Mouse (Mus musculus): ENCODE measurements around the gene Gba. TPM values are rescaled to one million over a fixed set of nuclear protein-coding genes. Genes with fewer than 3 reads are reported as not detected.

The Gba gene
- total RNA-seq, 2 experiments from 2014 or later, result 19.7 to 21.8 TPM

GRCm38 (mm10) chr3:89183058-89183958 lies 19.4 kb upstream of the Gba start, which contains the start of gene Fam189b:
Gene Fam189b (plus strand): TSS chr3:89183143.
- peak; percentile 85 for DNase-seq

DNA sequence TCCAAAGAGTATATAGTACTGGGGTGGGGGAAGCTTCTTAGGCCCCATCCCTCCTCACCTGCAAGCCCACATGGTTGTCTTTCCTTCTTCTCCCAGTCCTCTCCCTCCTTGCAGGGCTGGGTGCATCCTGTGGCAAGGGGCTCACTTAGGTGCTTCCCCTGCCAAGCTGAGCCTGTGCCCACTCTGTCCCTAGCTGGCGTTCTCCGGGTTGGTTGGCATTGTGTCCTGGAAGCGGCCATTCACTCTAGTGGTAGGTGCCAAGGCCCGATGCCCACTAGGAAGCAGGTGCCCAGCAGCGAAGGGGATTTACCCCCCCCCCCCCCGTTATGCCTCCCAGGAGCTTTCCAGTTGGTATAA lies 18.8 kb upstream of the Gba start:
- DNase-seq, result no peak

- DNase-seq, result no peak
Observed at GRCm38 (mm10) chr3:89187197-89187596, 15.5 kb upstream of the Gba start.

DNA sequence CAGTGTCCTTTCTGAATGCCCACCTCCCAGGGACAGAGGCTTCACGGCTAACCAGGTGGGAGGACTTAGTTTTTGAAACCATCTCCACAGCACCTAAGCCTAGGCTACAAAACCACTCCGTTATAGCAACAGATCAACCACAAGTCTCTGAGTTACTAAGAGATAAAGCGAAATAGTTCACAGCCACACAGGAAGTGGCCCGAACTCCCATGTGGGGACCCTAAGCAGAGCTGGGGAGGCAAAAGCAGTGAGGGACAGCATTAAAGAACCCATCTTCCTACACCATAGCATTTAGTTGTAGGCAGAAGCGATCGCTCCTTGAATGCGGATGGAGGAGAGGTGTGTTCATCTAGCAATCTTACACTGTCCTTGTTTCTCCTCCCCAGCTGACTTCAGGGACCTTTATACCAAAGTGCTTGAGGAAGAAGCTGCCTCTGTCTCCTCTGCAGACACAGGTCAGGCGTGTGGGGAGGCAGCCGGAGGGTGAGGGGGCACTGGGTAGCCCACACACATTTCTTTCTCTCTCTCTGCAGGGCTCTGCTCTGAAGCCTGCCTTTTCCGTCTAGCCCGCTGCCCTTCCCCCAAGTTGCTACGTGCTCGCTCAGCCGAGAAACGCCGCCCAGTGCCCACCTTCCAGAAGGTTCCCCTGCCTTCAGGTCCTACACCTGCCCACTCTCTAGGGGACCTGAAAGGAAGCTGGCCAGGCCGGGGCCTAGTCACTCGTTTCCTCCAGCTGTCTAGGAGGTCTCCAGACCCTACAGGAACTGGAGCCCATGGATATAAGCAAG lies 14.8 kb upstream of the Gba start:
- no peak for DNase-seq

DNA sequence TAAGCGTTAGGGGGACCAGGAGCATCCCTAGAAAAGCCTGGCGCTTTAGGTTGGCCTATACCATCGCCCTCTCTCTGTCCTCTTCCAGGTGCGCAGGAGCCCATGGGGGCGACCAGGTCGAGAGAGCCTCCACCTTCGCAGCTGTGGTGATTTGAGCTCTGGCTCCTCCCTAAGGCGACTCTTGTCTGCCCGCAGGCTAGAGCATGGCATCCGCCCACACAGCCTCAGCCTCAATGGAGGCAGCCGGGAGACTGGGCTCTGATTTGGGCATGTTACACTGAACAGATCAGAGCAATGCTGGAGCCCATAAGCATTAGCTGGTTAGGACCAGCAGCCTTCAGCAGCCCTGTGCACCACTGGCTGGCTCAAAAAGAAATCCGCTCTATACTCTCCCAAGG lies 14.3 kb upstream of the Gba start:
- DNase-seq, result no peak

GRCm38 (mm10) chr3:89190436-89190835 lies 12.3 kb upstream of the Gba start:
- no peak for DNase-seq

- DNase-seq, result no peak
Observed at GRCm38 (mm10) chr3:89193351-89193750, 9.4 kb upstream of the Gba start.

DNA sequence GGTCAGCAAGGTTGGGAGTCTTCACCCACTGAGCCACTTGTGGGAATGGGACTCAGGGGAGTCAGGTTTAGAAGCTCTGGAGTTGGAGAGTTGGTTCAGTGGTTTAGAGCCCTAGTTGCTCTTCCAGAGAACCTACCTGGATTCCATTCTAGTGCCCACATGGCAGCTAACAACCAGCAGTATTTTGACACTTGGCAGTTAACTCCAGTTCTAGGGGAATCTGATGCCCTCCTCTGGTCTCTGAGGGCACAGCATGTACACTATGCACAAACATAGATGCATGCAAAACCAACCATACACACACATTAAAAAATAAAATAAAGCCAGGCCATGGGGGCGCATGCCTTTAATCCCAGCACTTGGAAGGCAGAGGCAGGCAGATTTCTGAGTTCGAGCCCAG lies 8.9 kb upstream of the Gba start:
- no peak for DNase-seq

DNA sequence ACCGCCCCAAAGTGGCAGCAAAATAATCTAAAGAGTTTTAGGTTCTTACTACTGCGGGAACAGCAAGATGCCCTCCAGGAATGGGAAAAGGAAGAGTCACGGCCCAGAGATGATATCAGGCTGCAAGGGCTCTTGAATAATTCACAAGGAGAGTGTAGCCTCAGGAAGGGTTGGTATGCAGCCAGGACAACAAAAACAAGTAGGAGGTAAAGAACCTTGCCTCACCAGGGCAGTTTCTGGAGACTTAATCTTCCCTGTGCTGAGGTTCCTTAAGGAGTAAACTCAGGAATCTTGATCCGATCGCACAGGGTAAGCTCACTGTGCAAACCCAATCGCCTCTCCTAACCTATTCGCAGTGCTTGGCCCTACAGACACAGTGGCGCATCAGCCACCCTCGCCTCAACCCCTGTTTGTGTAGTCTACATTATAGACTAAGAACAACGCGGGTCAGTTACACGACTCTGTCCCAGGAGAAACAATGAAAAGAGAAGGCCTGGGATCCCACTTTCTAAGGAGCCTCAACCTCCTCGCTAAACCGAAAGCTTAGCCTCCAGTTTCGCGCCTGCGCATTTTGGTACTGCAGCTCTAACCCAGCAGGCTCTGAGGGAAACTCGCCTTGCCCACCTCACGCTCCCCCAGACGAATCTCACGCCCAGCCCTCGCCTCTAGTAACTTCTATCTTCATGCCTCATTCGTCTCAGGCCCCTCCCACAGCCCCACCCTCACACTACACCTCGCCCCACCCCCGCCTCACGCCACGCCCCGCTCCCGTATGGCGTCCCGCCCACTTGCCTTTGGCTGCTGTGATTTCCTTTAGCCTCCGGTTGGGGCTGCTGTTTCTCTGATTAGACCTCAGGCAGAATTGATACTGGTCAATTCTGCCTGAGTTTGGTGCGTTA lies 6.5 kb upstream of the Gba start:
- DNase-seq, result peak; percentile 93

GRCm38 (mm10) chr3:89199839-89200238 lies 2.9 kb upstream of the Gba start:
- no peak for DNase-seq

DNA sequence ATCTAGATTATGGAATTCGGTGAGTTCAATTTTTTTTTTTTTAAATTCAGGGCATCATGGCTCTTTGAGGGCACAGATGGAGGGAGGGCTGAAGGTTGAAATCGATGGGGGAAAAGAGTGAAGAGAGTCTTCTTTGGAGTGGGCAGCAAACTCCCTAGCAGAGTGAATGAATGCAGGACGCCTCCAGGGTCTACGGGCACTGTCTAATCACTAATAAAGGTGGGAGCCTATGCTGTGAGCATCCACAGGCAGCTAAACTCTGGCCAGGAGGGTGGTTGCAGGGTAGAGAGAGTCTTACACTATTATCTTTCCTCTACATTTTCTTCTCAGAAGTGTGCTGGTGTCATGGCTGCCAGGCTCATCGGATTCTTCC lies 400 bp downstream of the Gba start:
- no peak for DNase-seq

DNA sequence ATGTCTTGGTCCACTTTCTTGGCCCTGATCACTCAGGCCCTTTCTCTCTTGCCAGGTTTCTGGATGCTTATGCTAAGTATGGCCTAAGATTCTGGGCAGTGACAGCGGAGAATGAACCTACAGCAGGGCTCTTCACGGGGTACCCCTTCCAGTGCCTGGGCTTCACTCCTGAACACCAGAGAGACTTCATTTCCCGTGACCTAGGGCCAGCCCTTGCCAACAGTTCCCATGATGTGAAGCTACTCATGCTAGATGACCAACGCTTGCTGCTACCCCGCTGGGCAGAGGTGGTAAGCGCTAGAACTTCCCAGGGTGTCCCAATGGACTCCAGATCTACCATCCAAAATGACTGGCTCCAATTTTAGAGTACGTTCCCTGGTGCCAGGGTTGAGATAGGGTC lies 3.4 kb downstream of the Gba start:
- no peak for DNase-seq

GRCm38 (mm10) chr3:89206695-89207094 lies 4.0 kb downstream of the Gba start:
- DNase-seq, result no peak

- no peak for DNase-seq
Observed at GRCm38 (mm10) chr3:89208075-89208657, 5.4 kb downstream of the Gba start.

GRCm38 (mm10) chr3:89208736-89209135 lies 6.0 kb downstream of the Gba start:
- no peak for DNase-seq

DNA sequence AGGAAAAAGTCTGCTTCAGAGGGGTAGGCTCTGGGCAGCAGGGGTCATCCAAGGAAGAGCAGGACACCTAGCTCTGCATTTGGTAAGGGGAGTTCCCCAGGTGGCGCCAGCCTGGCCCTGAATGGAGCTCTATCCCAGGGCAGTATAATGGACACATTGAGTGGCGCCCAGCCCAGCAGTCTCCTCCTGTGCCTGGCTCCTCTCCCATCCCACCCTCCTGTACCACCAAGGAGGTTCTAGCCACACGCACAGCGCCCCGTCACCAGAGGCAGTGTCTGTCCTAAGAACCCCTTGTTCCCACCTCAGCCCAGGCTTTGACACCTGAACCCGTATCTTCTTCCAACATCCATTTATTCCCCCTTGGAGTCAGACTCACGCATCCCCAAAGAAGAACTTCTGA lies 7.0 kb downstream of the Gba start:
- no peak for DNase-seq

DNA sequence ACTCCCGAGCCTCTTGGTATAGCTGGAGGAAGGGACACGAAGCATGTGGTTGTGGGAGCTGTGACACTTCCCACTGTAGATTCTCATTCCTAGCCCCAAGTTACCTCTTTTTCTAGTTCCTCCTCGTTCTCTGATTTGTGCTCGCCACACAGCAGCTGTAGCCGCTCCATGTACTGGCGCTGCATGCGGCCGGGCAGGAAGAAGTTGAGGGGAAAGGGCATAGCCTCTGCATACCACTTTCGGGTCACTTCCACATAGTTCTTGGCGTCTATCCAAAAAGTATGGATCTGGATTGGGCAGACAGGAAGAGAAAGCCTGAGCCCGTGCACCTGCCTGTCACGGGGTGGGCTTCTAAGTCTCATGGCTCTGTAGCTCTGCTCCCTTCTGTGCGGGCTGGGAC lies 7.4 kb downstream of the Gba start:
- no peak for DNase-seq

DNA sequence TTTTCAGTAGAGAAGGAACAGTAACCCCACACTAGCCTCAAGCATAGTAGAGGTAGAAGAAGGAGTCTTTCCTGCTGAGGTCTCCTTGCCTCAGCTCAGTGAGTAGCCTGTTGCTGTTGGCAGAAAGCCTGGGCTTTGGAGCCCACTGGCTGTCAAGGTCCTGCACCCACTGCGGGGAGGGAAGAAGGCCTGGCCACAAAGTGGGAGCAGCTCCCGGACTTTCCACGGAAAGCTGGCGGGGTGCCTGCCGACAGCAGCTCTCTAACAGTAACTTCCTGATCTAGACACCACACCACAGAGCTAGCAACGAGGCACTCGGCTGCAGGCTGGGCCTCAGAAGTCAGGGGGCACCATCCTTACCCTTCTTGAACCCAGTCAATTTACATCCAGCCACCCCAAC lies 8.0 kb downstream of the Gba start:
- DNase-seq, result peak; percentile 40

GRCm38 (mm10) chr3:89213803-89214530 lies 11.2 kb downstream of the Gba start:
- DNase-seq, result peak; percentile 96

DNA sequence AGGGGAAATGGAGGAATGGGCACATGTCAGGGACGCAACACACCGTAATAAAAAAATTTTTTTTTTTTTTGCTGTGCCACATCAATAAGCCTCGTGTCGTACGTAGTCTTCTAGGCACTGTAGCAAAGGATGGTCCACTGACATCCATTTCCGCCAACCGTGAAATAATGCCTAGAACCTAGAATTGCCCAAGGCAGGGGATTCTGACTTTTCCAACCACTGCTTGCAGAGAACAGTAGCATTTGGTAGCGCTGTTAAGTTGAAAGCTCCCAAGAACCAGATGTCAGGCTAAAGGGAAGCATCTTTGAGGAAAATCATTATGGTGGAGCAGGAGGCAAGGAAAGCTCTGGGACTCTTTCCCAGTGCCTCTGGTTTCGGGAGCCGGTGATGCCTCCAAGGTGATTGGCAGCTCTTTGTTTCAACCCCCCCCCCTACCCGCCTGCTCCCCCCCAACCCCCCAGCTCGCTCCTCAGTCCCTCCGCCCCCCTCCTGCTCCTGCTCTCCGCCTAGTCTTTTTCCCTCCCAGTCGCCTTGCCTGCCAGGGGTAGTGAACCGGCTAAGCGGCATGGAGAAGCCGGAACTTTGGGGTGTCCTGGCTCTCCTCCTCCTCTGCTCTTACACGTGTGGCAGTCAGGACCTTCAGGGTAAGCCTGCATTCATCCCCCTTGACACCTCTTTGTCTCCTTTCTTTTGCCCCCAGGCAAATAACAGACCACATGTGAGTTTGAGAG lies 12.1 kb downstream of the Gba start, which contains the start of gene Thbs3:
Gene Thbs3 (plus strand): TSS at position 500 of the 731 bp plus-strand sequence.
- DNase-seq, result peak; percentile 65

DNA sequence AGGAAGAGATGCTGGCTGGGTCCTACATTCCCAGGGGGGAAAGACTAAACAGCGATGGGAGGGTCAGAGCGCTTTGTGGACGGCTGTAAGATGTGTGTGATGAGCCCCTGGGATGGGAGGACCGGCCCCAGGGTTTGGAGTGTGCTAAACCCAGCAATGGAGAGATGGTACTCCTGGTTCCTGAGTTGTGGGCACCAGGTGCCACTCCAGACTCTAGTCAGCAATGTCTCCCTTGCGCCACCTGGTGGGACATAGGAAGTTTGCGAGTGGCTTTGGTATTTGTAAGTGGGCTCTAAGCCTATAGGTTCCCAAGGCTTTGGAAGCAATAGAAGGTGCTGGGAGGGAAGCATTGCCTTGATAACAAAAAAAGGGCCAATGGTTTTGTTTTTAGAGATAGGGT lies 13.1 kb downstream of the Gba start:
- peak; percentile 89 for DNase-seq
